Mouse (Mus musculus): ENCODE measurements around the gene Ubox5.

Gene Ubox5

DNA sequence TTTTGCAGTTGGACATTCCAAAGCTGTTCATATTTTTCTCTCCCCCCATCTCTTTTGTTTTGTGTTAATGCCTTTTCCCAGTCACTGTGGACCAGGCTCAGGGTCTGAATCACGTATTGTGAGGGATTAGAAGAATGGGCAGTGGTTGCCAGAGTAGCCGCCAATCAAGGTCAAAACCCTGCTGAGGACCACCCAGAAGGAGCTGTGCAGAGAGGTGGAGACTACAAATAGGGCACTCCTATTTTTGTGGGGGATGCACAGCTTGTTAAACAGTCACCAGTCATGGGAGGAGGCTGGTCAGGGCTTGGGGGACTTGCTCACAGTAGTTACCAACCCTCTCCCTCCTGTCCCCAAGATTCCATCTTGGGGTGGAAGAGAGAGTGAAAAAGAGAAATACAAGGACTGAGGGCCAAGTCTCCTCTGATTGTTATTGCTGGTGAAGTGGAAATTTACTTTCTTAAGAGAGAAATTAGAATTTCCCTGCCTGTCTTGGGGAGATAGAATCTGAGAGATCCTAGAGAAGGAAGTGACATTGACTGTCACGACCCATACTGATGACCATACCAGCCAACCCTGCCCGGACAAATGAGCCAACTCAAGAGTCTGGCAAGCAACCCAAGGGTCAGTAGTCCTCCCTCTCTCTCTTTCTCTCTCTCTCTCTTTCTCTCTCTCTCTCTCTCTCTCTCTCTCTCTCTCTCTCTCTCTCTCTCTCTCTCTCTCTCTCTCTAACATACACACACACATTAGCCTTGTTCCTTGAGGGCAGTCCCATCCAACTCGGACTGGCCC is 3.2 kb upstream of the Ubox5 start:
- no peak for DNase-seq

DNA sequence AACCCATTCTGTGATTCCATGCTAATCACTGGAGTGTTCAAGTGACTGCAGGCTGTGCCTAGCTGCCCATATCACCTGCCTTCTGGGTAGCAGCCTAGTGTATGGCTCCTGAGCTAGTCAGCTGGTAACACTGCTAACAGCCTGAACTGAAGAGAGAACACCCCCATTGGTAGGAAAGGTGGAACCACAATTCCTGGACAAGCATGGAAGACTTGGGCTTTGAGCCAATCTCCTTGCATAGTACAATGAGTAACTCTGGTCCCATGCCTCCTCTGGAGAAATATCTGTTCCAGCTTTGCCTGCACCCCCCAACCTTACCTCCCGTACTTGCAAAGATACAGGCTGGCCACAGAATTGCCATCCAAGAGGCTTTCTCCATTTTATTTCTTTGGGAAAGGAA is 2.6 kb upstream of the Ubox5 start:
- DNase-seq = no peak

DNA sequence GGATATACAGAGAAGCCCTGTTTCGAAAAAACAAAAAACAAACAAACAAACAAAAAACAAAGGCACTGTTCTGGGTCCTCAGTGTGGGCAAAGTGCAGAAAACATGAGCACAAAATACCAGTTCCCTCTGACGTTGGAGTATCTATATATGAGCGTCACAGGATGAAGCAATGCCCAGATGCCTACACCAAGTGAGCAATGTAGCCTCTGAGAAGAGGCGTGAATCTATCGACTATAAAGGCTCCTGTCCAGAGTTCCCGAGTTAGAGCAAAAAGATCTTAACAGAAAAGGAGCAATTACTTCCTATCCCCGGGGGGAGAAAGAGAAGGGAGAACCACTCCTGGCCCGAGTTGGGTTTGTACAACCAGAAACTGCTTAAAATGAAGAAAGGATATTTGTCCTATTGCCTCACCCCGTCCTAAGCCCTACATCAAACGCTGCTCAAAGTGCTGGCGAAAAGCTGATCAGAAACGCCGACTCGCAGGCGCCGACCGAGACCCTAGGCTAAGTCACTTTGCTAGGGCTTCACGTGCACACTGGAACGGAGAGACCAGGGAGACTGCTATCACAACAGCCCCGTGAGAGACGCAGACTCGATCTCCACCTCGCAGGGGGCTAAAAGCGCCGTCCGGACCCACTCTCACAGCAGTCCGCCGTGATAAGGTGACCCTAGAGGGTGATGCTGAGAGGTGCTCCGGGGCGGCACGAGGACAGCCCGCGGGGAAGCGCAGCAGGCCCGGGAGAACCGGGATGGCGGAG is 579 bp downstream of the Ubox5 start:
- DNase-seq = no peak

DNA sequence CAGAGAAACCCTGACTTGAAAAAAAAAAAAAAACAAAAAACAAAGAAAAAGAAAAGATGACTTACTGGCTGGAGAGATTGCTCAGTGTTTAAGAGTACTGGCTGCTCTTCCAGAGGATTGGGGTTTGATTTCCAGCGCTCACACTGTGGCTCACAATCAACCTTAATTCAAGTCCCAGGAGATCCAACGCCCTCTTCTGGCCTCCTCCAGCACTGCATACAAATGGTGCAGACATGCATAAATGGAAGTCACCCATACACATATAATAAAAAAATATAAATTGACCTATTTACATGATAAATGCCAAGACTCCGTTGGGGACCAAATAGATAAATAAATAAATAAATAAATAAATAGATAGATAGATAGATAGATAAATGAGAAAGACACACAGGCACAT is 1.4 kb downstream of the Ubox5 start:
- DNase-seq = peak; percentile 47

DNA sequence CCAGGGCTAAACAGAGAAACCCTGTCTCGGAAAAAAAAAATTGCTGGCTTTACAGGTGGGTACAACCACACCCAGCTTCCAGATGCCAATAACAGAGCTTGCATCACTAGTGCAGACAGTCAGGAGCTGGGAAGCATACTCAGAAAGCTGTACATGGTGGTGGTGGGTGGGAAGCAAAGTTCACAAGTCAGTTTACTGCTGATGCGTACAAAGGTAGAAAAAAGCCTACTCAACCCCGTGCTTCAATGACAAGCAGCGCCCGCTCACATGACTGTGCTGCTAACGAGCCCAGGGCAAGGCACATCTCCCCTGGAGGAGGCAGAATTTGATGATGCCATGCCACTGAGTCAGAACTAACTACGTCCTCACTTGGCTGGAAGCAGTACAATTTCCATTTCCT is 10.9 kb downstream of the Ubox5 start:
- no peak for DNase-seq

DNA sequence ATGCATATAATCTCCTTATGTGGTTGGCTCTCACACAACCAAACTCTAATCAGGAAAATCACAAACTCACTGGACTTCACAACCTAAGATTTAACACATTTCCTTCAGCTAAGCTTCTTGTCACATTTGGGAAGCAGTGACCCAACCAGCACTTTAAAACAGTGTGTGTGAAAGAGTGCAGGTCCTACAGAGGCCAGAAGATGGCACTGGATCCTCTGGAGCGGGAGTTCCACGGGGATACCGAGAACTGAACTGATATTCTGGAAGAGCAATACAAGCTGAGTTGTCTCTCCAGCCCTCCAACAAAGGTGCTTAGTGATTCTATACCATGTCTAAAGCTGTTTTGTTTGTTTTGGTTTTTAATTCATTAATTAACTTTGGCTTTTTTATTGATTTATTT is 16.7 kb downstream of the Ubox5 start:
- DNase-seq = peak; percentile 58

DNA sequence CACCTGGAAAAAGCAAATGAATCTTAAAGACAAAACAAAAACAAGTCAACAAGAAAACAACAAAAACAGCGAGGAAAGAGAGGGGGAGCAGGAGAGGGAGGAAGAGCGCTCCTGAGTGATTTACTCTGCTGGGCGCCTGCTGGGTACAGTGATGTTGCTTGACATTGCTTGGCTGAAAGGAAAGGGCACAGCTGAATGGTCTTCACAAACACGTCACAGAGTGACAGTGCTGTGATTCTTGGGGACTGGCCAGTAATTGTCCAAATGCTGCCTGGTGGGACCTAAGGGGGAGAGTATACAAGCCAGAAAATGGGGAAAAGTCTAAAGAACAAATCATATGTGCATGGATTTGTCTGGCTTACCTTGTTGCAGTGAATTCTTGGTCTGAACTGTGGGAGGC is 27.6 kb downstream of the Ubox5 start:
- no peak for DNase-seq

DNA sequence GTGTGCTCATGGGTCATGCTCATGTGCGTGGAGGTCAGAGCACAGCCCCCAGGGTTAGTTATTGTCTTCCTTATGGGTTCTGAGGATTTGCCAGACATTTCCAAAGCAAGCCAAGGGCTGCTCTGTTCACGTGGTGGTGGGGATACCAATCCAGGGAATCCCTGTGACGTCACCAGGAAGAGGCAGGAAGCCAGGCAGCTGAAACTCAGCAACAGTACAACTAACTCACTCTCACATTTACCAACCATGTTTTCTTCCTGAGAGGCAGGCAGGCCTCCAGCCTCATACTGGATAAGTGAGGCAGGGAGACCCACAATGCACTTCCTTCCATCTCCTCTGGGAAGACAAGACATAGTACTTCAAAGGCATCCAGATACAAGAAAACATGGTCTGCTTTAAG is 31.4 kb downstream of the Ubox5 start:
- no peak for DNase-seq

DNA sequence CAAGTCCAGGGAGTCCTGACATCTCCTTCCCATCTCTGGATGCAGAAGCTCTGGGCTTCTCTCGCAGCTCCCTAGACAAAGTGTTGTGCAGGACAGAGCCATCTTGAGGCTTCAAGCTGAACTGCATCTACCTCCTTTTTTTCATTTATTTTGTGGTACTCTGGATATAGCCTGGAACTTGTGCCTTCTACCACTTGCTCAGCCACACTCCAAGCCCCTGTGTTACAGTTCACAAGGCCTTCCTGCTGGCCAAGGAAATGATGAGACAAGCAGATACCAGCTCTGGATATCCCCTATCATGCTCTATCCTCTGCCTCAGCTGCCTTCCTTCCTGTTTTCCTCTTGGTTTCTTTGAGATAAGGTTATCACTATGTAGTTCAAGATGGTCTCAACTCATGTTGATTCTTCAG is 32.2 kb downstream of the Ubox5 start:
- no peak for DNase-seq

DNA sequence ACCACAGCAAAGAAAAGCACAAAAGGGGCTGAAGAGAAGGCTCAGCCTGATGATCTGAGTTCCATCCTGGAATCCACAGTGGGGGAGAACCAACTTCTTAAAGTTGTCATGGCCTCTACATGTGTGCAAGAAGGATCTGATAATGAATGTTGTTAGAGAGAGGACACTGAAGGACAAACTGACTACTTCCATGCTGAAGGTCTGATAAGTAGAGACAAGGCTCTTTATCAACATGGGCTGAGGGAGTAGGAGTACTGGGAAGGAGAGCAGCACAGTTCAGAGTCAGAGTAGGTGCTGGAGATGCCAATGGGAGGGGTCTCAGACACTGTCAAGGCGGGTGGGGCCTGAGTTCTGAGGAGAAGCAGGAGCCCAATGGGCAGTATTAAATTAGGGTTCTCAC is 34.2 kb downstream of the Ubox5 start:
- DNase-seq = no peak

DNA sequence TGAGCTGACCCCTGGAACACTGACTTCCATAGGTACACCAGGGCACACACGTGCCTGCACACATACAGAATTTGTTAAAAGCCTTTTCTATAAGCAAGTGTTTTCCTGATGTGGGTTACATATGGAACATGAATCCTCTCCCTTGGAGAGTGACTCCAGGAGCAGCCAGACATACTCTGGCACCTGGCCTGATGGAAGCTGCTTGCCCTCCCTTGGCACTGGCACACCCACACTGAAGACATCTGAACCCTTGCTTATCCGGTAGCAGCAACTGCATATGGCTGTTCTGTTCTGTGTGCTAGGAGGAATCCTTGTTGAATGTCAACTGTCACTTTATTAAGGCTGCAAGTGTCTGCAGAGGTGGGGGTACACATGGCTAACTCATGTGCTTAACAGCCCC is 38.8 kb downstream of the Ubox5 start:
- DNase-seq = no peak

DNA sequence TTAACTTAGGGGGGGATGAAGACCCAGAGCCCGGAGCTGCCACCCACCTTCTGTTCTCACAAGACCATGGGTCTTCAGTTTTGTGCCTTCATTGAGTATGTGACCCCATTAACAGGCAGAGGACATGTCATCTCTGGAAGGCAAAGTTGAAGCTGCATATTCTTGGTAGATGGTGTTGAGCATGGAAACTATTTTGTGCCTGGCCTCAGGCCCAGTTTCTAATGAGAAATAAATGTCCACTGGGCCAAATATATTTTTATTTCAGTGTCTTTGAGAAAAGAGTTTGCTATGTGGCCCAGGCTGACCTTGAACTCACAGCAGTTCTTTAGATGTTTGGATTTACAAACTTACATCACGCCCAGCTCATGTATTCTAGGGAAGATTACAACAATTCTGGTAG is 40.1 kb downstream of the Ubox5 start:
- no peak for DNase-seq

DNA sequence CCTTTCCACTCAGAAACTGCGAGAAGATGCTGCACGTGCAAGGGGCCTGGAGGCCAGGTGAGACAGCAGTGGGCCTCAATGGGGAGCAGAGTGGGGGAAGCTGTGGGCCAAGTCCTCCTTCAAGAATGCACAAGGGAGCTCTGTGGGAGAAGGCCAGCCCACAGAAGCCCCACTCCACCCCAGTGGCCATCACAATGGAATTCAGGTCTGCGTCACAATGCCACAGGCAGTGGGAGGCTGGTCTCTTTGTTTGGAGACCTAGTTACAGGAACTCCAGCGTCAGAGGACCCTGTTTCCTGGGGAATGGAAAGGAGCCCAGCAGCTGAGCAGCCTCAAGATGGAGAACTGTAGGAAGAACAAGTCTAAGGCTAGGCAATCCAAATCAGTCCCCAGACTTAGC is 40.7 kb downstream of the Ubox5 start:
- DNase-seq = no peak

DNA sequence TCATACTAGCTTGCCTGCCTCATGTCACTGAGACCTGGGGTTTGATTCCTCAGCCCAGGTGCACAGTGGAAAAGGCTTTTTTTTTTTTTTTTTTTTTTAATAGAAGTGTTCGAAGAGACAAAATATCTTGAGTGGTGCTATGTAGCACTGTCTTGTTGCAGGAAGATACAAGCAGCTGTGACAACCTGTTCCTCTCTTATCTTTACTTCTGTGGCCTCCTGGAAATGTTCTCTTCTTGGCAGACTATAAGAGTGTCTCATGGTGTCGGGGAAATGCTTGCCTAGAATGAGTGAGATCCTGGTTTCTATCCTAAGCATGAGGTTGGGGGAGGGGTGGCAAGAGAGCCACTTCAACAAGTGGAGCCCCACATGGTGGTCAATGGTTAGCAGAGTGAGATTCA is 41.5 kb downstream of the Ubox5 start:
- no peak for DNase-seq

DNA sequence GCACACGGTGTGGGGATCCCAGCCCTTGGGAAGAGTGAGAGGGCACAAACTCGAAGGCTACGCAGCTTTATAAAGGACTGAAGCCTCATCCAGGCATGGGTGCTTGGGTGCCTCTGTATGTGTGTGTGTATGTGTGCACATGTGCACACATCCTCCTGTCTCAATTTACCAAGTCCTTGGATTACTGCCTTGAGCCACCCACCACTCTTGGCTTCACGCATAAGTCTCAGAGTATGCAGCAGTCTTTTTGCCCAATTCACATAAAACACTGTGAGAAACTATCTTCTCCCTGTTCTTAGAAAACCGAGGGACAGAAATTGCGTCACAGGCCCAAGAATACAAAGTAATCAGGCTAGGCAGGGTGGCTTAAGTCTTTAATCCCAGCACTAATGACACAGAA is 43.8 kb downstream of the Ubox5 start:
- DNase-seq = no peak

DNA sequence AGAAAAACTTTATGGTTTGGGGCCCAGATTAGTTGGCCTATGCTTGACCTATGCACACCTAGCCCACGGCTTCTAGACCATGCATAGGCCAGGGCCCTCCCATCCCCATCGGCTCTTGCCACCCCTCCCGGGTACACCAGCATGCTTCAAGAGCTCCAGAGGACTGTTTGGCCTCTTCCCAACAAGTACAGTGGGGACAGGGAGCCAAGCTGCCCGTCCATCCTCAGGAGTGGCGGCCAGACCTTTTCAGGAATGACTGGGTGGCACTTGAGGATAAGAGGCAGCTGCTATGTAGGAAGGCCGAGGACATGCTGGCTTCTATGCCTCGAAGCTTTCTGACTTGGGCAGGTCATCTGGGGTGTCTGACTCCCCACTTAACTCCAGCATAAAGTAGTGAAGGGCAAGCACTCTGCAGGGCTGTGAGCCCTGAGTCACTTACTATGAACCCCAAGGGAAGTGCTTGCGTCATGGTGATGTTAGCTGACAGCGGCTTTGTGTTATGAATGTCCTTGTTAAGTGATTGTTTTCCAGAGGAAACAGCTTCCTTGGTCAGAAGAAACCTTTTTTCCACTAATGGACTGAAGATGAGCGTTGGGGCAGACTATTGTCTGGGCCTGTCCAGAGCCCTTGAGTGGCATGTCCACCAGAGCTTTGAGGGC is 45.8 kb downstream of the Ubox5 start:
- no peak for DNase-seq

DNA sequence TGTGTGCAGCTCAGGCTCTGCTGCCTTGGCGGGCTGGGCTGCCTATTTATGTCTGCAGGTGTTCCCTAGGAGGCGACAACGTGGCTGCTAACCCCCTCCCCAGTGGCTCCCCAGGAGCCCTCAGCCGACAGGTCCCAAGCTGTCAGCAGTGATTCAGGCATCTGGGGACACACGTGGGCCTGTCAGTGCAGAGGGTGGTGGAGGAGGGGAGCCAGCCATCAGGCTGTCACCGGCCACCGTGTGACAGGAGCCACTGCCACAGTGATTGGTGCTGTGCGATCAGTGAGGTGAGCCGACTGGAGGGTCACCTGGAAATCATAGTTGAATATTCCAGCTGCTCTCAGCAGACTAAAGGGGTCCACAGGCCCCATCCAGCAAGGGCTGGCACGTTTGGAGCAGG is 47.3 kb downstream of the Ubox5 start, which contains the start of gene Avp:
Gene Avp (minus strand): TSS at position 3 of the 400 bp plus-strand sequence.
- DNase-seq = no peak

DNA sequence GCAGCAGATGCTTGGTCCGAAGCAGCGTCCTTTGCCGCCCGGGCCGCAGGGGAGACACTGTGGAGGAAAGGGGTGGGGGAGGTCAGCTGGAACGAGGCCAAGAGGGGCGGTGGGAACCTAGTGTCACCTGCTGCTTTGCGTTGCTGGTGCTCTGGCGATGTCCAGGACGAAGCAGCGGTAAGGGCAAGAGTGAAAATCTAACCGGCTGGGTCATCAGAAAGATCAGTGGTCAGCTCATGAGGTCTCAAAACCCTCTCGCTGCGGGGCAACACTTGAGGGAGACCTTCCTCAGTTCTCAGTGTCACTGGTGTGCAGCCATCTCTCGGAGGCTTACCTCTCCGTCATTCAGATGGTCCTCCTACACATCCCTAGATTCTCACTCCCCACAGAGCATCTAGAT is 48.6 kb downstream of the Ubox5 start:
- DNase-seq = no peak

DNA sequence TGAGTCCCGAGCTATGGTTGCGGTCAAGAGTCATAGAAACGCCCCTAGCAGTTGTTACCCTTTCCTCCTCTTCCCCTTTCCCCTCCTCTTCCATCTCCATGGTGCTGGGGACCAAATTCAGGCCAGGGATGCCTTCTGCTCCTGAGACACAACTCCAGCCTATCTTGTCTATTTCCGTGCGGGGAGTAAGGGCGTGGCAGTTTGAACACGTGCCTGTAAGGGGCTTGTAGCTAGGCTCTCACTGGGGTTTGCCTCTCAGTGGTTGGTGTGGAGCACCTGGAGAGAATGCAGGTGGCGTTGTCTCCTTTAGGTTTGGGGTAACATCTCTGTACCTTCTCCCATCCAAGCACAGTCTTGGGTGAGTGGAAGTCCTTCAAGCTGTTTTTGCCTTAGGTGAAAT is 50.0 kb downstream of the Ubox5 start:
- no peak for DNase-seq

DNA sequence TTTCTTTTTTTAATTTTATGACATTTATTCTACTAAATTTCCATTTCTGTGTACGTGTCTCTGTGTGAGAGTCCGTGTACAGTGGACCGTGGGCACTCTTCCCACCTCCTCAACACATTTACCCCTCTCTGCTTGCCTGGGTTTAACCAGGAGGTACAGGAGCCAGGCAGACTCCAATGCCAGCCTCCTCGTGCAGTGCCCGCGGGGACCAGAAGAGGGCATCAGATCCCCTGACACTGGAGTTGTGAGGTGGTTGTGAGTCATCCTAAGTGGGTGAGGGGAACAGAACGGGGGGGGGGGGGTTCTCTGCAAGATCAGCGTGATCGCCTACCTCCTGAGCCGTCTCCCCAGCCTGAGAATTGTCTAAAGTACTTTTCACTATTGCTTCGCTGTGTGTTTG is 51.7 kb downstream of the Ubox5 start:
- DNase-seq = peak; percentile 83

DNA sequence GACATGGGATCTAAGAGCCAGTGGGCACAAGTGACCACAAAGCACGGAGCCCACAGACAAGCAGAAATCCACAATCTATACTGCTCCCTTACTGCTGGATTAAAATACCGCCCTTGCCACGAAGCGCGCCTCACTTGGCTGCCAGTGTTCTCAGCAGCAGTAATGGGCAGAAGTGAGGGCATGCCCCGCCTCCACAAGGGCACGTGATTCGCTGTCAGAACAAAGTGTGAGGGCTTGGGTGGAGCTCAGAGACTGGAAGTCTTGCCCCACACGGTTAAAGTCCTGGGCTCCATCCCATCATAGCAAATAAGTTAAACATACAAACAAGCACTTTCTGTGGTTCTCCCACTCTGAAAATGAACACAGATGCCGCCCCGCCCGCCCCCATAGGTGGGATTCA is 52.2 kb downstream of the Ubox5 start:
- peak; percentile 68 for DNase-seq

DNA sequence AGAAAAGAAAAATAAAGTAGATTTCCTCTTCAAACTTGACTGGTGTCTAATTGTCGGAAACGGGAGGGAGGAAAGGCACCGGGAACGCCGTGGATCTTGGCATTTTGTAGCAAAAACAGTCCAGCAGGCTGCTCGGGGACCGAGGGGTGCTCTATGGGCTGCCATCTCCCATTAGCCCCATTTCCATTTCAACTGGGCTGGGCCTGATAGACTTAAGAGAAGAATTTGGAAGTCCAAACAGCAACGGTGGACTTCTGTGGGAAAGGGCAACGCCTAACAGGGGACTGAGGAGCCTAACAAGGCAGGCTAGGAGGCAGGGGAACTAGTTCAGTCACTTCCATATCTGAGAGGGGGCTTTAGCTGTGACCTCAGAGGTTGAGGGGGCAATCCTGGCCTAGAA is 52.8 kb downstream of the Ubox5 start:
- no peak for DNase-seq

DNA sequence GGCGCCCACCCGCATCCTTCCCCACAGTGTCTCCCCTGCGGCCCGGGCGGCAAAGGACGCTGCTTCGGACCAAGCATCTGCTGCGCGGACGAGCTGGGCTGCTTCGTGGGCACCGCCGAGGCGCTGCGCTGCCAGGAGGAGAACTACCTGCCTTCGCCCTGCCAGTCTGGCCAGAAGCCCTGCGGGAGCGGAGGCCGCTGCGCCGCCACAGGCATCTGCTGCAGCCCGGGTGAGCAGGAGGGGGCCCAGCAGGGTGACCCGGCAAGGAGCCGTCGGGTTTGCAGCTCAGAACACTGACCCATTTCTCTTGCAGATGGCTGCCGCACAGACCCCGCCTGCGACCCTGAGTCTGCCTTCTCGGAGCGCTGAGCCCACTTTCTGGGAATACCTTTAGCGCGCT is 53.3 kb downstream of the Ubox5 start:
- peak; percentile 30 for DNase-seq

DNA sequence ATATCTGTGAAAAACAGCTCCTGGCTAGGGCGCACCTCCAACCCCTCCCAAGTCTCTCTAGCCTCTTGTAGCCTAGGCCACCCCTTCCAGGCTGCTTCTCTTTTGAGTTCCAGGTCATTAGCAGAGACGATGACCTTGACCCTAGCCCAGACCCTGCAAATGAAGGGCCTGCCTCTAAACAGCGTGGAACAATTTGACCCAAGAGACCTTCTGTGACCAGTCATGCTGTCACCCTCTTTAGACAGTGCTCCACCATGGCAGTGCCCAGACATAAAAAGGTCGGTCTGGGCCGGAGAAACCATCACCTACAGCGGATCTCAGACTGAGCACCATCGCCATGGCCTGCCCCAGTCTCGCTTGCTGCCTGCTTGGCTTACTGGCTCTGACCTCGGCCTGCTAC is 54.0 kb downstream of the Ubox5 start, which contains the start of gene Oxt:
Gene Oxt (plus strand): TSS at position 301 of the 400 bp plus-strand sequence.
- DNase-seq = no peak
